Mouse (Mus musculus) embryonic facial prominence, embryonic 10.5 days (tissue): ENCODE measurements at regions not wholly inside any gene's neighbourhood (a gene's known extent, or its start where the extent isn't known, plus 50 kb on each side); places are given as distances from the start of the nearest gene placed in this dataset.

Experiments used
- DNase-seq: peaks from one replicate; pipeline ENCODE4 v3.0.0-alpha.2; 2017; ENCODE audit warnings: low spot score
- H3K27ac ChIP-seq: fragments of 300-500 bp; sonication (generic); replicated peaks from 2 replicates; pipeline ENCODE4 v1.5.1; 2016; ENCODE audit warnings: mild to moderate bottlenecking
- H3K27me3 ChIP-seq: fragments of 300-500 bp; sonication (generic); replicated peaks from 2 replicates; pipeline ENCODE4 v1.6.1; 2016; ENCODE audit warnings: low read depth, mild to moderate bottlenecking; ENCODE audit not compliant: poor library complexity, severe bottlenecking
- H3K36me3 ChIP-seq: fragments of 300-500 bp; sonication (generic); replicated peaks from 2 replicates; pipeline ENCODE4 v1.6.1; 2016; ENCODE audit warnings: mild to moderate bottlenecking, moderate library complexity
- H3K4me1 ChIP-seq: fragments of 300-500 bp; sonication (generic); 2 replicates; pipeline ENCODE4 v1.6.1; 2016
- H3K4me3 ChIP-seq: fragments of 300-500 bp; sonication (generic); 2 replicates; pipeline ENCODE4 v1.5.1; 2016; ENCODE audit warnings: mild to moderate bottlenecking, moderate library complexity
- H3K9me3 ChIP-seq: fragments of 300-500 bp; sonication (generic); 2 replicates; pipeline ENCODE4 v1.6.1; 2016; ENCODE audit warnings: mild to moderate bottlenecking
- WGBS: fragments of 180-500 bp; shearing (Covaris S2); methylation state at CpG from one replicate; pipeline ENCODE4 v1.1.7; 2016; 5-methylcytosine and 5-hydroxymethylcytosine counted together

DNA sequence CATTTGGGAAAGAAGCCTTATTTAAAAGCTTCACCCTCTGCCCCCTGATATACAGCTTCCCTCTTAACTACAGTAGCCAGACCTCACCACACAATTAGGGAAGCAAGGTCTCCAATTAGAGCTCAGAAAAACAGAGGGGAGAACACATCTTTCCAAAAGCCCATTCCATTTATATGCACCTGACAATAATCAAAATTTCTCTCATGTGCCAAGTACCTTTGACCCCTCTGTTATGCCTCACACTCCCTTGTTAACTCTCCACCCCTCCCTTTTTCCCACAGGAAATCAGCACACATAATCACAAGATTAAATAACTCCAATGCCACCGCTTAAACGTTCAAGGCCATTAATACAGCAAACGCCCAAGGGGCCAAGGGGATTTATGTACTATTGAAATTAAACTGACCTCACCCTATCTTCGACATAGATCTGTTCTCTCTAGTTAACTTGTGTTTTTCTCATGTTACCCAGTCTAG lies 300.7 kb downstream of the Mat2b start:
- Histone ChIP-seq H3K4me3 (no peak overlapping the region), H3K36me3 (no peaks in the 10 kb centered on the region), H3K9me3 (no peaks in the 10 kb centered on the region), H3K27me3 (no peaks in the 10 kb centered on the region), H3K4me1 (peaks cover 12% of the 10 kb centered on the region), H3K27ac (no peak overlapping the region)
- 42% methylated on average over 4 of the region's 4 CpGs for WGBS
- no peak for DNase-seq

GRCm38 (mm10) chr11:40380696-40381095 lies 314.3 kb downstream of the Mat2b start:
- Histone ChIP-seq H3K27ac (no peak overlapping the region), H3K9me3 (no peaks in the 10 kb centered on the region), H3K36me3 (no peaks in the 10 kb centered on the region), H3K27me3 (no peaks in the 10 kb centered on the region), H3K4me1 (no peaks in the 10 kb centered on the region), H3K4me3 (no peak overlapping the region)
- DNase-seq, result no peak
- 74% methylated on average over 3 of the region's 3 CpGs for WGBS

- 94% methylated on average over 2 of the region's 2 CpGs for WGBS
- H3K36me3 ChIP-seq, result no peaks in the 10 kb centered on the region
Observed at GRCm38 (mm10) chr11:40371696-40372095, 323.3 kb downstream of the Mat2b start.

GRCm38 (mm10) chr11:40366573-40366972 lies 328.4 kb downstream of the Mat2b start:
- DNase-seq, result no peak
- Histone ChIP-seq H3K36me3 (no peaks in the 10 kb centered on the region), H3K4me3 (no peak overlapping the region), H3K27me3 (no peaks in the 10 kb centered on the region), H3K9me3 (no peaks in the 10 kb centered on the region), H3K4me1 (0 out of 2 replicates have a peak, but pooled peaks cover 2% of the 10 kb centered on the region), H3K27ac (no peak overlapping the region)

More at GRCm38 (mm10) chr11:40371696-40372095, 323.3 kb downstream of the Mat2b start:
- Histone ChIP-seq H3K27me3 (no peaks in the 10 kb centered on the region), H3K9me3 (no peaks in the 10 kb centered on the region), H3K4me1 (no peaks in the 10 kb centered on the region), H3K4me3 (no peak overlapping the region), H3K27ac (no peak overlapping the region)
- DNase-seq, result no peak

- WGBS, result 49% methylated on average over 2 of the region's 2 CpGs
- no peaks in the 10 kb centered on the region for H3K27me3 ChIP-seq
- no peaks in the 10 kb centered on the region for H3K9me3 ChIP-seq
- H3K36me3 ChIP-seq, result no peaks in the 10 kb centered on the region
- H3K27ac ChIP-seq, result no peak overlapping the region
- DNase-seq, result peak; percentile 8
- H3K4me3 ChIP-seq, result no peak overlapping the region
- H3K4me1 ChIP-seq, result 0 out of 2 replicates have a peak, but pooled peaks cover 2% of the 10 kb centered on the region
Observed at GRCm38 (mm10) chr11:40362530-40363185, 332.3 kb downstream of the Mat2b start.
